Mouse (Mus musculus): ENCODE data around the gene Dhdds. TPM values are rescaled to one million over a fixed set of nuclear protein-coding genes. Genes with fewer than 3 reads are reported as not detected.

Gene Dhdds
- 10 to 100 TPM; 60.5 to 66.1 TPM for total RNA-seq (2021)

DNA sequence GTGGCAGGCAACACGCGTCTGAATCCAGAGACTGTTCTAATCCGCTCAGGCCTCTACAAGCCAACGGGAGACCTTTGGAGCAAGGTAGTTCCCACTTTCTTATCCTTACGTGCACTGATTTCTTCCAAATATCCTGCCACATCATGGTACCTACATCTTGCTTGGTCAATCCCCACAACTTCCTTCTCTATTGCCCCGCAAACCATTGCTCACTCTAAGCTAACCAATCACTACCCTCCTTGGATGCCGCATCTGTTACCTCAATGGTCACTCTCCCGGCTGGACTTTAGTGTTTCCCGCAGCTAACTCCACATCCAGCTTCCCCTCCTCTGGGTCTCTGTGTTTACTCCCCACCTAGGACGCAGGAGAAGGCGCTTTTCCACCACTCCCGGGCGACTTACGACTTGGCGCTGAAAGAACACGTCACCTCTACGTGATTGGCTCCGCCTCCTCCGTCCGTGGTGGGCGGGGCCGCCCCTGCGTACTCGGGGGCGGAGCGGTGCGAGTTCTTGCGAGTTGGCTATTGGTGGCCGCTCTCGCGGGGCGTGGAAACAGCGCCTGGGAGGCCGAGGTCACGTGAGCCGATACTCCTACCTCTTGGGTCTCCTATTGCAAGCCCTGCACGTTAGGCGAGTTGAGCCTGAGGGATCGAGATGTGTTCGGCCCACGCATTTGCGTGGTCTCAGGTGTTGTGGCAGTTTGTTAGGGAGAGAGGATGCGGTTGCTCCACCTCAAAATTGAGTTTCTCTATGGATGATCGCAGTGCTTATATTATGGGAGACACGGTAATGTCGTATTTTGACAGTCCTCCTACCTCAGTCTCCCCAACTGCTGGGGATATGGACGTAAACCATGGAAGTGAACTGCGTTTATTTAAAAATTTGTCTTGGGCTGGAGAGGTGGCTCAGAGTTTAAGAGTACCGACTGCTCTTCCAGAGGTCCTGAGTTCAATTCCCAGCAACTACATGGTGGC is at the start of gene Dhdds:
TSS of gene Dhdds (minus strand) at position 453 of the 973 bp plus-strand sequence.
- intact Hi-C loops (cut with DNase I): no loop called here

DNA sequence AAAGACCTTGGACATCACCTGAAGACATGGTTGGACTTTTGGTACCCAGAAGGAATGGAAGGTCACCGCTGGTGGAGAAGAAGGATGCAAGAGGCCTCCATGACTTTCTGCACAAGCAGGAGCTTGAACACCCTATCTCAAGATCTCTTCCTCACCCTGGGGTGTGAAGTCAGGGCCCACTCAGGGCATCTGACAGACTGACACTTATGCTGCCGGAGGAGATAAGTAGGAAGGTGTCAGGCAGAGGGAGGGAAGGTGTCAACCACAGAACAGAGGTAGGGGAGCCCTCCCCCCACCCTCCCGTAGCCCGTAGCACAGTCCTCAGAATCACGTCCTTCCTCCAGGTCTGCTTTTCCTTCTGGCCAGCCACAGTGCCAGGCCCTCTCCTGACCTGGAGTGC is 46.9 kb upstream of the Dhdds start:
- intact Hi-C loops (cut with DNase I): no loop called here
- no peak for DNase-seq (ENCODE audit: low spot score in 2 of 2)

More for the DNA sequence above, at the start of gene Dhdds:
- peak; percentile 96 to 98 for DNase-seq (ENCODE audit: low spot score in 2 of 2)

DNA sequence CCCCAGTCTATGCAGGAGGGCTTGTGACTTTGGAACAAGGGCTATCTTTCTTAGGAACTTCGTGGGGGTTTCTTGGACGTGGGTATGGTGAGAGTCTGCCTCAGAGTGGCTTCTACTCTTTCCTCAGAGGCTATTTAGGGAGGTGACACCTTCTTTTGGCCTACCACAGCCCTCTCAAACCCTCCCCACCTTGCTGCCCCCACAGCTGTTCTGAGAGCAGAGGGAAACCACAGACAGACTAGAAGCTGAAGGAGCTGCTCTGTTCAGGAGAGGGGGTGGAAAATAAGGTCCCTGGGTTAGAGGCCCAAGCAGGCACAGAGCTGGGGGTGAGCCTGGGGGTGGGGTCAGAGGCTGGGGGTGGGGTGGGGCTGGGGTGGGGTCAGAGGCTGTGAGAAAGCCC is 42.3 kb upstream of the Dhdds start:
- DNase-seq (ENCODE audit: low spot score in 2 of 2): no peak
- intact Hi-C loops (cut with DNase I): no loop called here

DNA sequence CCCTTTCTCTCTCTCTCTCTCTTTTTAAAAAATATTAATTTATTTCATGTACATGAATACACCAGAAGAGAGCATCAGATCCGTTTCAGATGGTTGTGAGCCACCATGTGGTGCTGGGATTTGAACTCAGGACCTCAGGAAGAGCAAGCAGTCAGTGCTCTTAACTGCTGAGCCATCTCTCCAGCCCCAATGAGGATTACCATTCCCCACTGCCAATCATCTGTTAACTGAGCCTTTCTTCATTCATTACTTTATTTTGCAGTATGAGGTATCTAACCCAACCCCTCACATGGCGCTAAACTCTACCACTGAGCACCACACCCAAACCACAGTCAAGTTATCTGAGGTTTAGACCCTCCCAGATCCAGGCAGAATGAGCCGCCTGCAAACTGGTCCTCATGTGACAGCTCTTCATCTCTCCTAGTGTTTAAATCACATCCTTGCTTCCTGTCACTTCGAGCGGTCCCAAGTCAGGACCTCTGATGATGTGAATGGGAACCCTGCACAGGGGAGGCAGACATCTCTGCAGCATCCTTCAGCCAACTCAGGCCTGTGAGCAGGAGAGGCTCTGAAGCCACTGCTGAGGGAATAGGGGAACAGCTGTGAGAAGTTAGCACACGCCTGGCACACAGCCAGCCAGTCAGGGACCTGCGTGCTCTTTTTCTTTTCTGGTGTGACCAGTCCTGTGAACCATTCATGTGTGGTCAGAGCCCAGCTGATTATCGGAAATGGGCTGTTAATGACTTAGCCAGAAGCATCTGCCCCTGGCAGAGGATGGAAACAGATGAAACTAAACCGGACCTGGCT is 40.8 kb upstream of the Dhdds start:
- intact Hi-C loops (cut with DNase I): no loop called here
- no peak for DNase-seq (ENCODE audit: low spot score in 2 of 2)

DNA sequence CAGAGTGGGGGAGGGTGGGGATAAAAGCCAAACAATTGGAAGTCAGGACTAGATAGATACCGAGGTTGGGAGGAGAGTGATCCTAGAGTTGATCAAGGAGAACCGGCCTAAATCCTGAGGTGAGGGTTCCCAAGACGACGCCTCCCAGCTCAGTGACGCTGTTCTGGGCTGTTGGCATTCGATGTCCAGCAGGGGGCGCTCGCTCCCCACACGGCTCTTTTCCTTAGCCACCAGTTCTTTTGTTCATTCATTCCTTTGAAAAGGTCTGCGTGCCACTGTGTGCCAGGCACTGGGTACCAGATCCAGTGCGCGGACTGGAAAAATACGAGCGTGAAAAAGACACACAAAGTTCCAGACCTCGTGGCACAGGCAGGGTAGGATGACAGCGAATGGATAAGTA is 35.2 kb upstream of the Dhdds start:
- intact Hi-C loops (cut with DNase I): loop anchor here (2.0 kb wide), 2 partner anchors 51 to 257 kb away; no protein-coding TSS in a partner anchor
- DNase-seq (ENCODE audit: low spot score in 2 of 2): peak; percentile 79 to 84

DNA sequence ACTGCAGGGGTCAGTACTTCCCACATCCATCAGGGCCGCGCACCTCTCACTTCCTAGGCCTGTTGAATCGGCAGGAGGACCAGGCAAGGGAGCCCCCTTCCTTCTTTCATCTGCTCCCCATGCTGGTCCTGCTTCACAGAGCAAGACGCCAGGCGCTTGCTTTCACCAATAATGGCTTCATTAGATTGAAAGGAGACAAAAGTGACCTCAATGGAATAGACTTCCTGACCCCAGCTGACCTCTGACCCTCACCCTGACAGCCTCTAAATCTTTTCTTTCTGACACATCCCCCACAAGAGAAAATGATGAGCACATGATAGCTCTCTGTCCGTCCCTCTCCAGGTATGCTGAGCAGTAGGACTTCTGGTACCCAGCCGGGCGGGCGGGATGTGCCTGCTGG is 25.1 kb upstream of the Dhdds start:
- DNase-seq (ENCODE audit: low spot score in 2 of 2): no peak
- intact Hi-C loops (cut with DNase I): no loop called here

DNA sequence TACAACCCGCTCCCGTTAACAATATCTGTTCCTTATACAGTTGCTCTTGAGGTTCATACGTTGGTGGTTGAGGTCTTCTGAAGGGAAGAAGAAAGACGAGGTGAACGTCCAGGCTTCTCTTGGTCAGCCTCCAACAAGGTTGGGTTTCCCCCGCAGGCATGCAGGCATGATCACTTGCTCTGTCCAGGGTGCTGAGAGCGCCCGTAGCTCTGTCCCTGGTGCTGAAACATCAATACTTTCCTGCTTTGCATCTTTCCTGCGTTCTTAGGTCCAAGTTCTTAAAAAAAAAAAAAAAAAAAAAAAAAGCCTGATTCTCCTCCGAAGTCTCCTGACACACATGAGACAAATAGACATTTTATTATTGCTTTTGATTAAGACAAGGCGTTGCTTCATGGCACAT is 19.9 kb upstream of the Dhdds start:
- peak in 1 of 2 experiments; percentile 11 for DNase-seq (ENCODE audit: low spot score in 2 of 2)

DNA sequence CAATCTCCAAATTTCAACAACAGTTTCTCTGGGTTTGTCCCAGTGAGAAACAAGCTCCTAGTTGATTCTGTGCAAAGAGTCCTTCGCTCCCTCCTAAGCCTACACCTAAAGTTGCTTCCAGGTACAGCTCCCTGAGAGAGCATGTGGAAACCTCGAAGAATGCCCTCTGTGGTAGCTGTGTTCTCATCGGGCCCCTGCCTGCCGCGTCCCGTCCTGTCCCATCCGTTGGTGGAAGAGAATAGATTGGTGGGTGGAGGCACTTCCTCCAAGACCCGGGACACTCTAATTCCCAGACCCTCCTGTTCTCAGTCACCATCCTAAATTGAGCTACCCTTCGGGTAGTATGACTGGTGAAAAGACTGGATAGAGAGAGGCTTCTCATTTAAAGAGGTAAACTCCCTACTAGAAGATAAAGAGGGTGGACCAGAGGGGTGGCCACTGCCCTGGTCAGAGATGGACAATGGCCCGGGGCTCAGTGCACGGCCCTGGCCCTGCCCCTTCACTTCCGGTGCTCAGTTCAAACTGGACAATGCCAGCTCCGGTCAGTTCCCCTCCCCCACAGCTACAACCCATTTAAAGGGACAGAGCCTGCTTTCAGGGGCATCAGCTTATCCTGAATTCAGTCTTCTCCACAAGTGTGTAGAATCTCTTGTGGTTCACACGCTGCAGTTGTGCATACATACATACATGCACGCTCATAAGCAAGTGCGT is 19.1 kb upstream of the Dhdds start:
- DNase-seq (ENCODE audit: low spot score in 2 of 2): no peak
- intact Hi-C loops (cut with DNase I): no loop called here

More for the DNA sequence above, 19.9 kb upstream of the Dhdds start:
- intact Hi-C loops (cut with DNase I): no loop called here

DNA sequence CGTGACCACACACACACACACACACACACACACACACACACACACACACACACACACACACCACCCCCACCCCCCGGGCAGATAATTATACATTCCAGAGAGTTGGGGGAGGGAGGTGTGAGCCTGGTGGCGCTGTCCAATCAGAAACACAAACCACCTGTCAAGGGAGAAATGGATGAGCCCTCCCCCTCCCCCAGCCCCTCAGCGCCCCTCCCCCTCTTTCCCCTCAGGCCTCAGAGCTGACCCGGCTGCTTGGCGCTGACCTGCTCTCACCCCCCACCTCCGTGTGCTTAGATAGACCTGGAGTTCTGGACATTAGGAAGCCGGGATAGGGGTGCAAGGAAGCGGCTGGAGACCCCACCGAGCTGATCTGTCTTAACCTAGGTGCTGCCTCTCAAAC is 18.5 kb upstream of the Dhdds start:
- intact Hi-C loops (cut with DNase I): no loop called here
- DNase-seq (ENCODE audit: low spot score in 2 of 2): no peak

DNA sequence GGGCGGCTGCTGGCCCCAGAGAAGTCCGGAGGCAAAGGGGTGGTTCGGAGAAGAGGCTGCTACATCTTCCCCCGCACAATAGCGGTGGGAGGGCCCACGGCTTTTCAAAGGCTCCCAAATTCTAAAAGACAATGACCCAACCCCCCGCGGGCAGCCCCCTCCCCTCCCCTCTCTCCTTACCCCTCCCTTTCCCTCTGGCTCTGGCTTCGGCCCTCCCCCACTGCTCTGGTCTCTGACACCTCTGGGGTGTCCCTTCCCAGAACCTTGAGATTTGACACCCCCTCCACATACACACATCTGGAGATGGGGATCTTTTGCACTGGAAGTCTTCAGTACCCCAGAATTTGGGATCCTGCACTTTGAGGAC is 18.0 kb upstream of the Dhdds start, which contains the start of gene Lin28a:
TSS of gene Lin28a (minus strand) at position 63 of the 367 bp plus-strand sequence.
- intact Hi-C loops (cut with DNase I): no loop called here

DNA sequence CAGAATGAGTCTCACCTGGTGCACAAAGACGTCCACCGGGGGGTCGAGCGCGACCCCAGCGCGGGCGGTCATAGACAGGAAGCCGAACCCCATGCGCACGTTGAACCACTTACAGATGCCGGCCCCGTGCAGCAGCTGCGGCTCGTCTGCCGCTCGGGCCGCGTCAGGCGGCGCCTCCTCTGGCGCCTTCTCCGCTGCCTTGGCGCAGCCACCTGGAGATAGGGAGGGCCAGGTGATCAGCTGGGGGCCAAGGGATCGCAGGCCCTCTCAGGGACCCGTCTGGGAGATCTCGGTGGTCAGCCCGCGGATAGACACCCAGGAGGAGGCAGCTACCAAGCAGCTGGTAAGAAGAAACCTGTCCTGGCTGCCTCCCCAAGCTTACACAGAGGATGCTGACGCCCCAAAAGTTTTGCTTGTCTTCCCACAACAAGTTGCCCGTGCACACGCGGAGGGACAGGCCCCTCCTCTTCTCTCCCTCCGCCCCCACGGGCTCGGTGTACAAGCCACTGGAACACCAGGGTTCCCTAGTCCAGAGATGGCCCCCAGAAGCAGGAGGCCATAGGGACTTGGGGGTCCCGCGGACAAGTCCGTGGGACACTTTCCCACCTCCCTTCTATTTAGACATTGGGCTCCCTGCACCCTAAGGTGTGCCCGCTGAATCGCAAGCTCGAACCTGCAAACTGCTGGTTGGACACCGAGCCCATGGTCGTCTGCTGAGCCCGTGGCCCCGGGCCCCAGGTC is 17.5 kb upstream of the Dhdds start:
- DNase-seq (ENCODE audit: low spot score in 2 of 2): no peak
- intact Hi-C loops (cut with DNase I): no loop called here

More for the DNA sequence above, 18.0 kb upstream of the Dhdds start, which contains the start of gene Lin28a:
- DNase-seq (ENCODE audit: low spot score in 2 of 2): no peak

DNA sequence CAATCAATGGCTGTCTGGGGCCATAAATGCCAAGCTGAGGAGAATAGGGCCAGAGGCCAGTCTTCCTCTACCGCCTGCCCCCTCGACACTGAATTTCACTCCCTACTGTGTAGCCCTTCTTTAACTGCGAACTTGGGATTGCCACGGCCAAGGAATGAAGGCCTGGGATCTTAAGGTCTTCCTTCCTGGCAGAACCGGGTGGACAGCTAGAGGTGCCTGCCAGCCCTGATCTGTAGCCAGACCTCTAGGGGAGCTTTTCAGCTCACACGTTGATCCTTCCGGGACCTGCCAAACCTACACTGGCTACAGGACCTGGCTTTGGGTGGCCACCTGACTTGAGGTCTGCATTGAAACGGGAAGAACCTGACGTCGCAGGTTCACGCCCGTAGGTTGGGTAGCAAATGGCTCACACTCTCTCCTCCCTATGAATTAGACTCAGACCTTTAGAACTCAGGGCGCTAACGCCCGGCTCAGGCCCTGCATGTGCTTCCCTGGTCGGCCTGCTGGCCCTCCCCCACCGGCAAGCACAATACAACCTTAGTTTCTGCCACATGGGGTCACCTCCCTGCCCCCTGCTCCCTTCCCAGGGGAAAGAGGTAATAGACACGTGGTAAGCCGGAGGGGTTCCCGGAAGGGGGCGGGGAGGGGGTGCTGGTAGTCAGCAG is 16.6 kb upstream of the Dhdds start:
- intact Hi-C loops (cut with DNase I): no loop called here
- no peak for DNase-seq (ENCODE audit: low spot score in 2 of 2)

DNA sequence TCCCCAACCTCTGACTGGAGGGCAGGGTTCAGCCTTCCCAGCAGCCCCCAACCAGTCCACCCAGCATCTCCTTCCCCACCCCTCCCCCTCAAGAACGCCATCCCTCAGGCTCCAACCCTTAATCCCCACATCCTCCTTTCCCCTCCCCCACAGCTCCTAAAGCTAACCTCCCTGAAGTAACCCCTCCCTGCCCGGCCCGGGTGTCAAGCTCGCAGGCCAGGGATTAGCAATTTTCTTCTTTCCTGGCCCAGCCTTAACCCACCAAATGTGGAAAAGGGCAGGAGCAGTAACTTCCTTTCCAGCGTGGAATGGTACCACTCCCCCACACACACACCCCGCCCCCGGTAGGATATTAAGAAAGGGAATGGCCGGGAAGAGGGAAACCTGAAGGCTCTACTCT is 16.0 kb upstream of the Dhdds start:
- DNase-seq (ENCODE audit: low spot score in 2 of 2): no peak
- intact Hi-C loops (cut with DNase I): no loop called here

DNA sequence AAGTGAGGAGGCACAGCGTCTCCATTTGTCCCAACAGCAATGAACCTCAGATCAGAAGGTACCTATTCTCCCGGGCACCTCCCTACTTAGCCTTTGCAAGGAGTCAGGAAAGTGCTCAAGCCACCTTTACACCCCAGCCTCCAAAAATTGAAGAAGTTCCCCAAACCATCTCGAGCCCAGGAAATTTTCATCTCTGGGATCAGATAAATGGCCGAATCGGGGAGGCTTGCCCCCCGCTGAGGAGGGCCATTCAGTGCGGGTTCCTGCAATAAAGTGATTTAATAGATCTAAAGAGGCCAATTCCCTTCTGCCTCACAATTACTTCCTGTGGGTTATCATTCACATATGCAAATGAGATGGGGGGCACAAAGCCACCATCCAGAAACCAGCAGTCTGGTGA is 15.5 kb upstream of the Dhdds start:
- no peak for DNase-seq (ENCODE audit: low spot score in 2 of 2)
- intact Hi-C loops (cut with DNase I): no loop called here

DNA sequence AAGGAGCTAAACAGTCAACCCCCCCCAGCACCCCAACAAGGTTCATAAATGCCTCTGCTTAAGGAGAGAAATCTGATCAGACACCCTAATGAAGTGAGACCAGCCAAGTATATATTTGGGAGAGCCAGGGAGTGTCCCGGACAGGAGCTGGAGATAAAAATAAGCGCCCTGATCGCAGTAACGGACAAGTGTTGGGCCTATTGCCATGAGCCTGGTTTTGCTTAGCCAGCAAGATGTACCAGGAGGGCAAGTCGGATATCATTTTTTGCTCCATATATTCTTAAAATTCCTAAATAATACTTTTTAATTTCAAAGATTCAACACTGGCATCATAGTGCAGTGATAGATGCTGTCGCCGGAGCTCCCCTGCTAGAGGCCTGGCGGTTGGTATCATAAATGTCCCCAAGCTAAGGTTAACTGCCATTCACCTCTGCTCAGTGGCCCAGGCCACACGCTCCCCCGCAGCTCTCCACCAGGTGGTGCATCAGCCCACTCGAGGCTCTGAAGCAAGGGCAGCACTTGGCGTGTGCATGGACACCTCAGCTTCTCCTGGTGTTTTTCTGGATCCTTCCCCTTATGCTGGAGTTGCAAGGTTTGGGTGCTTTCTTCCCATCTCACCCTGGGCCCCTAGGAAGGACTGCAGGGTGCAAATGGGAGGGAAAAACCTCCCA is 12.3 kb upstream of the Dhdds start:
- intact Hi-C loops (cut with DNase I): no loop called here
- DNase-seq (ENCODE audit: low spot score in 2 of 2): no peak

DNA sequence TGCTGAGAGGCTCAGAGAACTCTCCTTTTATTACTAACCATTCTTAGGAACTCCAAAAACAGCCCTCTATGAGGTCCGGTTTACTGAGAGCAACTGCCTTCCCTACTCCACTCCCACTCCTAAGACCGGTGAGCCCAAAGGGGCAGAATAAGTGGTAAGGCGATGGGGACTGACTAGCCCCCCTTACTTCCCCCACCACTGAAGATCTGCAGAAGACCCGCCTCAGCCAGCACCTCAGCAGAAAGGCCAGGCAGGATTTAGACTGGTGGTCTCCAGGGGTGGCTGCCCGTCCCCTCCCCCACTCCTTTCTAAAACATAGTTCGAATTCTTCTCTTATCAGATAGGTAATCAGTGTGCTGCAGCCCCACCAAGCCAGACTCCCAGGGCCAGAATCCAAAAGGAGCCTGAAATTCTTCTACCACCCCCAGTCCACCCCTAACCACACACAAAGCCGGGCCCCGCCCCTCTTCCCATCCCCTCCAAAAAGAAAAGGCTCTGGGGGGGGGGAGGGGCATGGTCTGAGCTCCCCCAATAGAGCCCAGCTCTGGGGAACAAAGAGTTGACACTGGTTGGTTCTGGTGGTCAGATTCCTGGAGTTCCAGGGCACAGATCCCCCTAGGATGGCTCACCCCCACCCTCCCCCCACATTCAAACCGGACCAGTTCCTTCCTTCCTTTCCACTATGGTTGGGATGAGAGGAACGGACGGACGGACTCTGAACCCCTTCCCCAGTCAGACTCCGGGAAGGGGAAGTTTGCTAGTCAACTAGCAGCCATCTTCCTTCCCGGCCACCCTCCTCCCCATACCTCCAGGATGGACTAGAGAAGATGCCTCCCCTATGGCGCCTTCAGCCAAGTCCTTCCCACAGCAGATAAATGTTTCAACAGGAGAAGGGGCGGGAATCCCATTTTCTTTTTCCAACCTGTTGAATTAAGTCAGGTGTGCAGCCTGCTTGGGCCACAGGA is 11.0 kb upstream of the Dhdds start:
- no peak for DNase-seq (ENCODE audit: low spot score in 2 of 2)
- intact Hi-C loops (cut with DNase I): no loop called here

DNA sequence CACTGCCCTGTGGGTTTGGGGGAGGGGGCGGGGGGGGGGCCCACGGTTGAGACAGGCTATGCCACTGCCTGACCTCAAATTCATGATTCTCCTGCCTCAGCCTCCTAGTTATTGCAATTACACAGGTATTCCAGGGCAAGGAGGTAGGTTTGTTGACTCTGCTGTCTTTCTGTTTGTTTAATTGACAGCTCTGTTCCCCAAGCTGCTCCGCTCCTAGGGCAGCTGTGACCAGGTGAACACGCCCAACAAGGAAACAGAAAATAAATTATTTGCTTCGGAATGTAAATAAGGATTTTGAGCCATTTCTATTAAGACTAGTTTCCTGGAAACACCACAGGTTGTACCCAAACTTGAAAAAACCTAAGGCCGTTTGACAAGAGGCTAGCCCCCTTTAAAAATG is 9.0 kb upstream of the Dhdds start:
- DNase-seq (ENCODE audit: low spot score in 2 of 2): no peak
- intact Hi-C loops (cut with DNase I): no loop called here

Measured in left cerebral cortex, postnatal 25 days (tissue).